ENCODE assay signal across 8 mouse cellular contexts in genomic region chr5:21737620-21738019, GRCm38 (mm10). TPM values are rescaled to one million over a fixed set of nuclear protein-coding genes. Genes with fewer than 3 reads are reported as not detected.
DNase-seq lines count a peak whose midpoint lies in the region; ATAC-seq and TF ChIP-seq lines count a peak whose summit lies in the region.

No protein-coding gene starts in this region.

- H3K4me3 ChIP-seq in heart, embryonic 12.5 days, result peak overlapping the region; percentile 94
- H3K4me3 ChIP-seq in G1E (ENCODE audit: low read depth, low read length), result peak overlapping the region; percentile 84
- H3K4me3 ChIP-seq in heart, postnatal 0 days (ENCODE audit: low read depth, low read length), result peak overlapping the region; percentile 100

- no peak overlapping the region for H3K27ac ChIP-seq in heart, embryonic 12.5 days (ENCODE audit: poor library complexity, severe bottlenecking)
- no peak overlapping the region for H3K27ac ChIP-seq in heart, postnatal 0 days (ENCODE audit: low read depth)

- peak overlapping the region; percentile 93 for H3K9ac ChIP-seq in heart, embryonic 12.5 days
- peak overlapping the region; percentile 94 for H3K9ac ChIP-seq in heart, postnatal 0 days (replicated peaks; ENCODE audit: low read depth, low read length)

- ATAC-seq in heart, embryonic 12.5 days (ENCODE audit: insufficient number of reproducible peaks, low FRiP score), result no peak
- ATAC-seq in G1E (ENCODE audit: extremely low read depth, insufficient number of reproducible peaks, low FRiP score, poor library complexity, severe bottlenecking), result no peak
- ATAC-seq in heart, postnatal 0 days (ENCODE audit: insufficient read depth, low read depth), result no peak
- peak; percentile 9; the same call in 1 of the 2 replicates for ATAC-seq in megakaryocyte-erythroid progenitor cell, adult 5-6 weeks (replicated peaks; ENCODE audit: low FRiP score, low TSS enrichment, poor library complexity, severe bottlenecking)

- WGBS in heart, embryonic 12.5 days, result 24% methylated on average over 10 of the region's 10 CpGs
- 21% methylated on average over 10 of the region's 10 CpGs for WGBS in heart, postnatal 0 days

- H3K27me3 ChIP-seq in heart, embryonic 12.5 days (replicated peaks), result no peaks in the 10 kb centered on the region
- H3K27me3 ChIP-seq in G1E (ENCODE audit: insufficient read depth, low read length), result 0 out of 2 replicates have a peak, but pooled peaks cover 3% of the 10 kb centered on the region
- no peaks in the 10 kb centered on the region for H3K27me3 ChIP-seq in heart, postnatal 0 days (ENCODE audit: control insufficient read depth, insufficient read depth, low read length)

- no peak for DNase-seq in heart, postnatal 4 days
- DNase-seq in G1E (ENCODE audit: low spot score), result no peak
- no peak for DNase-seq in heart, postnatal 0 days (ENCODE audit: low spot score)
- DNase-seq in urinary bladder, postnatal 4 days (ENCODE audit: low spot score in 2 of 2), result no peak
- no peak for DNase-seq in left cerebral cortex, postnatal 10 days (ENCODE audit: extremely low spot score in 1 of 2, low spot score in 2 of 2)
- DNase-seq in cerebellum, adult 9-11 months, result no peak

- no peak for TF ChIP-seq EP300 in heart, postnatal 0 days (IDR thresholded peaks at IDR 0.05; ENCODE audit: low read depth)

- H3K4me2 ChIP-seq in heart, embryonic 12.5 days, result peak overlapping the region; percentile 90
- peak overlapping the region; percentile 70 for H3K4me2 ChIP-seq in heart, postnatal 0 days (ENCODE audit: low read depth, low read length)

- peaks cover 14% of the 10 kb centered on the region for H3K4me1 ChIP-seq in heart, embryonic 12.5 days (replicated peaks)
- H3K4me1 ChIP-seq in G1E (ENCODE audit: insufficient read depth, low read depth, low read length), result peaks cover 20% of the 10 kb centered on the region
- H3K4me1 ChIP-seq in heart, postnatal 0 days (ENCODE audit: control insufficient read depth, insufficient read depth), result peaks cover 10% of the 10 kb centered on the region

- intact Hi-C loops in left cerebral cortex, postnatal 10 days (cut with DNase I), result loop anchor here (5.0 kb wide), 1 partner anchor 80 kb away; no protein-coding TSS in a partner anchor

- peaks cover 33% of the 10 kb centered on the region for H3K36me3 ChIP-seq in heart, embryonic 12.5 days
- peaks cover 41% of the 10 kb centered on the region for H3K36me3 ChIP-seq in G1E (replicated peaks)
- peaks cover 37% of the 10 kb centered on the region for H3K36me3 ChIP-seq in heart, postnatal 0 days (replicated peaks; ENCODE audit: control insufficient read depth, insufficient read depth, low read length)

- H3K9me3 ChIP-seq in heart, embryonic 12.5 days (replicated peaks), result no peaks in the 10 kb centered on the region
- H3K9me3 ChIP-seq in G1E (replicated peaks), result no peaks in the 10 kb centered on the region
- H3K9me3 ChIP-seq in heart, postnatal 0 days (replicated peaks; ENCODE audit: control insufficient read depth, low read length), result no peaks in the 10 kb centered on the region

- TF ChIP-seq CTCF in G1E (IDR thresholded peaks at IDR 0.05; ENCODE audit: low read depth, low read length), result no peak
- TF ChIP-seq CTCF in heart, postnatal 0 days (IDR thresholded peaks at IDR 0.05; ENCODE audit: low read depth), result no peak

RNA-seq across cellular contexts. Expression of gene Pmpcb, which starts 0.7 kb away (rescaled TPM):
- polyA plus RNA-seq in heart, embryonic 12.5 days (2016; fragmentation: Nextera tagmentation; extraction: Ambion mirVana), result 131 and 136 TPM in 2 replicates
- 100 to 1,000 TPM; 211 to 228 TPM for total RNA-seq in heart, postnatal 4 days (2021)
- total RNA-seq in G1E (2014; fragmentation: Nextera tagmentation), result 52.6 and 60.8 TPM in 2 replicates
- 104 and 113 TPM in 2 replicates for total RNA-seq in G1E (2017)
- 35.6 and 41.6 TPM in 2 replicates for polyA plus RNA-seq in G1E (2012)
- total RNA-seq in heart, postnatal 0 days (2014; rRNA removed; ENCODE audit: low replicate concordance), result 225 and 256 TPM in 2 replicates
- 177 and 181 TPM in 2 replicates for polyA plus RNA-seq in heart, postnatal 0 days (2015; fragmentation: Nextera tagmentation; extraction: Ambion mirVana)
- total RNA-seq in megakaryocyte-erythroid progenitor cell, adult 5-6 weeks (2014; fragmentation: Nextera tagmentation), result 106 and 173 TPM in 2 replicates
- total RNA-seq in megakaryocyte-erythroid progenitor cell, adult 5-6 weeks (2017), result 115 and 144 TPM in 2 replicates
- 10 to 100 TPM; 55.0 to 72.7 TPM for total RNA-seq in left cerebral cortex, postnatal 10 days (2021)

RNA-seq across cellular contexts. Expression of gene Napepld, which starts 36.4 kb away (rescaled TPM):
- 5.4 and 6.9 TPM in 2 replicates for polyA plus RNA-seq in heart, embryonic 12.5 days (2016; fragmentation: Nextera tagmentation; extraction: Ambion mirVana)
- total RNA-seq in heart, postnatal 4 days (2021), result 1 to 10 TPM; 6.4 to 7.5 TPM
- 16.1 and 17.2 TPM in 2 replicates for total RNA-seq in G1E (2014; fragmentation: Nextera tagmentation)
- 3.5 and 3.6 TPM in 2 replicates for total RNA-seq in G1E (2017)
- polyA plus RNA-seq in G1E (2012), result 1.1 and 1.4 TPM in 2 replicates
- 9.9 and 11.3 TPM in 2 replicates for total RNA-seq in heart, postnatal 0 days (2014; rRNA removed; ENCODE audit: low replicate concordance)
- polyA plus RNA-seq in heart, postnatal 0 days (2015; fragmentation: Nextera tagmentation; extraction: Ambion mirVana), result 2.7 and 3.1 TPM in 2 replicates
- total RNA-seq in megakaryocyte-erythroid progenitor cell, adult 5-6 weeks (2014; fragmentation: Nextera tagmentation), result 2.3 and 3.7 TPM in 2 replicates
- 1.4 and 3.0 TPM in 2 replicates for total RNA-seq in megakaryocyte-erythroid progenitor cell, adult 5-6 weeks (2017)
- total RNA-seq in left cerebral cortex, postnatal 10 days (2021), result 1 to 10 TPM; 5.0 to 5.2 TPM

RNA-seq across cellular contexts. Expression of gene Dnajc2, which starts 47.4 kb away (rescaled TPM):
- polyA plus RNA-seq in heart, embryonic 12.5 days (2016; fragmentation: Nextera tagmentation; extraction: Ambion mirVana), result 63.0 and 63.6 TPM in 2 replicates
- 10 to 100 TPM; 25.9 to 27.6 TPM for total RNA-seq in heart, postnatal 4 days (2021)
- 140 and 150 TPM in 2 replicates for total RNA-seq in G1E (2014; fragmentation: Nextera tagmentation)
- 139 and 150 TPM in 2 replicates for total RNA-seq in G1E (2017)
- 83.4 and 111 TPM in 2 replicates for polyA plus RNA-seq in G1E (2012)
- 7.9 and 11.3 TPM in 2 replicates for total RNA-seq in heart, postnatal 0 days (2014; rRNA removed; ENCODE audit: low replicate concordance)
- polyA plus RNA-seq in heart, postnatal 0 days (2015; fragmentation: Nextera tagmentation; extraction: Ambion mirVana), result 36.7 and 37.5 TPM in 2 replicates
- 83.7 and 90.8 TPM in 2 replicates for total RNA-seq in megakaryocyte-erythroid progenitor cell, adult 5-6 weeks (2014; fragmentation: Nextera tagmentation)
- 295 and 297 TPM in 2 replicates for total RNA-seq in megakaryocyte-erythroid progenitor cell, adult 5-6 weeks (2017)
- total RNA-seq in left cerebral cortex, postnatal 10 days (2021), result 10 to 100 TPM; 34.8 to 36.1 TPM

RNA-seq across cellular contexts. Expression of gene Psmc2, which starts 47.5 kb away (rescaled TPM):
- 151 and 157 TPM in 2 replicates for polyA plus RNA-seq in heart, embryonic 12.5 days (2016; fragmentation: Nextera tagmentation; extraction: Ambion mirVana)
- 10 to 100 TPM; 94.1 to 96.3 TPM for total RNA-seq in heart, postnatal 4 days (2021)
- 184 and 196 TPM in 2 replicates for total RNA-seq in G1E (2014; fragmentation: Nextera tagmentation)
- total RNA-seq in G1E (2017), result 97.3 and 112 TPM in 2 replicates
- polyA plus RNA-seq in G1E (2012), result 8.4 and 14.3 TPM in 2 replicates
- 26.2 and 32.7 TPM in 2 replicates for total RNA-seq in heart, postnatal 0 days (2014; rRNA removed; ENCODE audit: low replicate concordance)
- polyA plus RNA-seq in heart, postnatal 0 days (2015; fragmentation: Nextera tagmentation; extraction: Ambion mirVana), result 151 and 152 TPM in 2 replicates
- 112 and 129 TPM in 2 replicates for total RNA-seq in megakaryocyte-erythroid progenitor cell, adult 5-6 weeks (2014; fragmentation: Nextera tagmentation)
- 158 and 160 TPM in 2 replicates for total RNA-seq in megakaryocyte-erythroid progenitor cell, adult 5-6 weeks (2017)
- 100 to 1,000 TPM; 122 TPM for total RNA-seq in left cerebral cortex, postnatal 10 days (2021)
